Mouse (Mus musculus): Measurements from ENCODE around the gene Mpzl3. TPM values are rescaled to one million over a fixed set of nuclear protein-coding genes. Genes with fewer than 3 reads are reported as not detected.
"Not testable (repeated sequence)": the region's sequence is repeated elsewhere in the genome, so short reads cannot be mapped to it uniquely, and the experiment has no call there.

The Mpzl3 gene
- 10 to 100 TPM; 10.2 to 11.9 TPM for polyA plus RNA-seq (2017; shearing (Covaris generic))

DNA sequence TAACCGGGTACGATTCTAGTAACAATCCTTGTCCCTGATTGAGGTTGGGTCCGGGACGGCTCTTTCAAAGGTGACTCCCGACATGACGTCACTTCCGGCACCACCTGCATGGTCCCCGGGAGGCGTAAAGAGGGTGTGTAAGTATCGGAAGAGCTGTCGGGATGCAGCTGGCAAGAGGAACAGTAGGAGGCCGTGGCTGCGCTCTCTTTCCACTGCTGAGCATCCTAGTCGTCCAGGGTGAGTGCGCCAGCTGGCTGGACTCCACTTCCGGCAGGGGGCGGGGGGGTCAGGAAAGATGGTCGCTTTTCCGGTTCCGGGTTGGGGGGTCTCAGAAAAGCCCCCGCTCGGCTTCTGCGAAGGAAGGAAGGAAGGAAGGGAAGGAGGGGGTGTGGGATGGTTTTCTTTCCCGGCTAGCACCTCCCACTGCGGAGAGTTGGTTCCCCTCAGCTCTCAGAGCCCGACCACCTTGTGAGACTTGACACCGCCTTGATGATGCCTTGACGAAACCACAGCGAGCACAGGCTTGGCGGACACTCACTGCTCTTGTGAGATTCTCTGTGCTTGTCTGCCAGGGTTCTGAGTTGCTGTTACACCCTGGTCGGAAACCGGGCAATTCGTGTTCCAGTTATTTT, at the start of gene Mpzl3:
Gene Mpzl3 (plus strand): TSS at position 105 of the 632 bp plus-strand sequence.
- peak; percentile 65 for ATAC-seq

DNA sequence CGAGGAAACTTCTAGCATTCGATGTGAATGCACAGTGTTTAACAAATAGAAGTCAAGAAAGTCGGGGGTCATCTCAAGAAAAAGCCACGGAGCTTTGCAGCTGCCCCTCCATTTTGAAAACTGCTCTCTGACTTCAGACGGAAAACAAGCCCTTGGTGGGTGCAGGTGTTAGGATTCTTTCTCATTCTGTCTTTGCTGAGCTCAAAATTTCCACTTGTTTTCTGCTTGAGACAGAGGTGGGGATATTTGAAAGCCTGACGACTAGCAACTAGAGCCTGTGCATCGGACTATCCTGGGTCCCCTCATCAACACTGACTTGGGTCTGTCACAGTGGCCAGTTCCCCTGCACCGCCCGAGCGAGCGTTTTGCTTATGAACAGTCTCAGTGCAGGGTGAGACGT, 47.6 kb upstream of the Mpzl3 start:
- ATAC-seq, result no peak

DNA sequence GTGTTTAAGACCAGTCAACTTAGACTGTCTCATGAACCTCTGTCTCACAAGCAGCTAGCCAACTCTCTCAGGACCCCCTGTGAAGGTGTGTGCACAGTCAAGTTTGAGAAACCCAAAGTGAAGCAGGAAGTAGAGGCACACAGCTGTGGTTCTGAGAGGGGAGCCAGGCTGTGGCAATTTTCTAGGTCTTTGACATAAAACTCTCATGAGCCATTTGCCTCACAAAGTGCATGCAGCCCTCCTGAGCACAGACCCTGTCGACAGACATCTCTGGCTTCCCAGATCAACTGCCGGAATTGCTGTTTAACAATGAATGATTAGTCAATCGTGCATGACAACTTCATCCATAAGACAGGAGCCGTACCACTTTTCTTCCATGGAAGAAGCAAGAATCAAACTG, 46.6 kb upstream of the Mpzl3 start:
- no peak for ATAC-seq

DNA sequence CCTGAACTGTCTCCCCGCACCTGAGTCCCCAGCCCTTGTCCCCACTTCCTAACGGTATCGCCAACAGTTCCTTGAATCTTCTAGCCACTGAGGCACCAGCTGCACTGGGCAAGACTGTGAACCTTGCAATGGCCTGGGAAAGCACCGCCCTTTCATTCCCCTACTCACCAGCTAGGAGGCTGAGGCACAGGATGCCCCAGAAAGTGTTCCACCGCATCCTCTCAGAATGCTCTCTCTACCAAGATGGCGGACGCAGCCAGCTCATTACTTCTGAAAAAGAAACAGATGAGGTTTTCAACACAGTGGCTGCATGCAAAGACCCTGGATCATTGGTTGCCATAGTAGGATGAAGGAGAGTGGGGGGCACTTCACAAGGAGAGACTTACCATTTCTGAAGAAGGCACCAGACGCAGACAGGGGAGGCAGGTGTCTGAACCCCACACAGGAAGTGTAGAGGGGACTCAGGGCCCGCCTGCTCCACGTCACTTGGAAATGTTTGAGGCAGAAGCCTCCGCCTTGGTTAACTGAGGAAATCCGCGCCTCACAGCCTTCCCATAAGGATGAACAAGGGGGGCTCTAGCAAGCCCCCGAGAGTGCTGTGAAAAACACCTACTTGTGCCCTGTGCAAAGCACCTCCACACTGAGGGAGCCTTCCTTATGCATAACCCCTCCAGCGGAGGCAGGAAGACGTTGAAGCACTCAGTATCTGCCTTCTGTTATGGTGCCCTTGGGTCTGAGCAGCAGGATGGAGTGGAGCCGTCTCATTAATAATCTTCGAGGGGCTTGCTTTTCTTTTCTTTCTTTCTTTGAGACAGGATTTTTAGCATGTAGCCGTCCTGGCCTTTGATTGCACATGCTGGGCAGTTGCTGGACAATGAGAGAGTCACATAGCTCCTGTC, 45.6 kb upstream of the Mpzl3 start, which contains the start of gene Cd3e:
Gene Cd3e (minus strand): TSS at position 448 of the 899 bp plus-strand sequence.
- peak; percentile 89 for ATAC-seq

DNA sequence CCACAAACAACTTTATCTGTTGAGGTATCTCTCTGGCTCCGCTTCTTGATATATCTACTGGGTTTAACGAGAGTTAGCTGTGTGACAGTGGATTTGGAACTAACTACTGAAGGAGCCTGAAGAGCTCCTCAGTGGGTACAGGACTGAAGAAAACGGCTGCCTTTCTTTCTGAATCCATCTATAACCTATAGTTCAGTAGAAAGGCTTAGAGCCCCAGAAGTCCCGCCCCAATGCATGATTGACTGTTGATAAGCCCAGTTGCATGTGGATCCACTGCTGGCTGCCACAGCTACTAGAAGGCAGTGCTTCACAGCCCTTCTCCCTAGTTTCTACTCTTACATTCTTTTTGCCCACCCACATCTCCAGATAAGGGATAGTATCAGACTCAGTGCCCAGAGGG, 44.5 kb upstream of the Mpzl3 start:
- ATAC-seq, result peak; percentile 42

DNA sequence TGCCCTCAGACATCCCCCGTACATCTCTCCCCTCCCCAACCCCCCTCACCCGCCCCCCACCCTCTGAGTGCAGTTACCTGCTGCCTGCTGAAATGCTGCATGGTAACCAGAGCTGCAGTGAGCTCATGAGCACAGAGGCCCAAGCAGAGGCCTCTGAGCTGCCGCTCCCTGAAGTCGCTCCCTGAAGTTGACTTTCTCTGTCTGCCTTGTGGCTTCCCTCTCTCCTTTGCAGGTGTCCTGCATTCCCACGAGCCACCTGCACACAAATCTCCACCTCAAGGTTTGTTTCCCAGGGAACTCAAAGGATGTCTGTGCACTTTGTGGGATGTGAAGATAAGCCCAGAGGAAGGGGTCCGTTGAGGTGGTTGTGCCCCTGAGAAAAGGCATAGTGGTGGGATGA, 43.7 kb upstream of the Mpzl3 start:
- ATAC-seq, result no peak

DNA sequence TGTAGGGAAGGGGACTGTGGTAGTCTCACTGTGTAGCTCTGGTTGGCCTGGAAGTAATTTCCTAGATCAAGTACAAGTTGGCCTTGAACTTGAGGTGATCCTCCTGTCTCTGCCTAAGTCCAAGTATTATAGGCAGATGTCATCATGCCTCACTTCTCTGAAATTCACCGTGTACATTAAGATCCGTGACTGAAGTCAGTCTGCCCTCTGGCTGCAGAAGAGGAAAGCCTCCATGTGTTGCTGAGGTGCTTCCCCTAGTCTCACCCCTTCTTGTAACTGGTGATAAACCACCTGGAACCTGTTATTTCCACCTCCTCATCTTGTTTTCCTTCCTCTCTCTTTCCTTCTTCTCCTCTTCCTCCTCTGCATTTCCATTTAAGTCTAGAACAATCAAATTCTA, 40.1 kb upstream of the Mpzl3 start:
- peak; percentile 29 for ATAC-seq

DNA sequence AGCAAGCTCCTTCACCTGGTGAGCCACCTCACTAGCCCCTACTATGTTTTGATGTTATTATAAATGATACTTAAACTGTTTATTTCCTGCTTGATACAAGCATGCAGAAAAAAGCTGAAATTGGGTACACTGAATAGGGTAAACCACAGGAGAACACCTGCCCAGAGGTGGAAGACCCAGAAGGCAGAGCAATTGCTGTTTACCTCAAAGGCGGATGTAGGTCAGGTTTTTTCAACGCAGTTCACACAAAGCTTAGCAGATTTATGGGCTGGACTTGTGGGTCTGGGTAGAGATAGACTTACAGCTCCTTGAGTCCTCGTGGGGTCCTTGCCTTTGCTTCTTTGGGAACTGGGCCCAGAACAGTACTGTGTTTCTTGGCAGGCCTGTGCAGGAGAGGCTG, 39.1 kb upstream of the Mpzl3 start:
- ATAC-seq, result no peak

DNA sequence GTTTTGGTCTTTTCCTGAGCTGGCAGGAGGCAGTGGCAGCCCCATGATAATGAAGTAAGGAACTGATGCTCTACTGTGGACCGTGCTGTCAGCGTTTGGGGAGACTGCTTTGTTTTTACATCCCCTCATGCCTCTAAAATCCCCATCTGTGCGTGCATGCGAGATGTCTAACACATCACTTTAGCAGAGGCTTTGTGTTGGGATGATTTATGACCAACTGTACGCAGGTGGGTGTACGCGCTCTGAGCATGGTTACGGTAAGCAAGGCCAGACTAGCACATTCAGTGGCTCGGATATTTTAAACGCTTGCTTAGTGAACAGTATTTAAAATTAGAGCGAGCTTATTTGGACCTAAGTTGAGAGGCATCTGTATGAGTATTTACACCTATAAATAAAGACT, 37.0 kb upstream of the Mpzl3 start:
- ATAC-seq, result no peak

DNA sequence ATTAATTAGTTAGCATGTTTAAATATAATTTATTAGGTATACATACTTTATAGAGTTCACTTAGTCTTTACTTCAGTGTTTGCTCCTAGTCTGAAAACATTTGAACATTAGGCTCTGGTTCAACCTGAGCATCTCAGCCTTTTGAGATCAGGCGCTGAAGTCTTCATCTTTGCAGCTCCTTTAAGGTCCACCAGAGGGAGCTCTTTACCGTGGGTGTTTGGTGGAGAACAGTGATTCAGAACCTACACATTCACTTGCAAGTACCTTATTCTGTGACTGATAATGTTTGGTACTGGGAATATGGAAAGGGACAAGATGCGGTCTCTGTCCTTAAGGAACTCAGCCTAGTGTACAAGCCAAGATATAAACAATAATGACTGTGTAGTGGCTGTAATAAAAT, 32.2 kb upstream of the Mpzl3 start:
- ATAC-seq, result no peak

DNA sequence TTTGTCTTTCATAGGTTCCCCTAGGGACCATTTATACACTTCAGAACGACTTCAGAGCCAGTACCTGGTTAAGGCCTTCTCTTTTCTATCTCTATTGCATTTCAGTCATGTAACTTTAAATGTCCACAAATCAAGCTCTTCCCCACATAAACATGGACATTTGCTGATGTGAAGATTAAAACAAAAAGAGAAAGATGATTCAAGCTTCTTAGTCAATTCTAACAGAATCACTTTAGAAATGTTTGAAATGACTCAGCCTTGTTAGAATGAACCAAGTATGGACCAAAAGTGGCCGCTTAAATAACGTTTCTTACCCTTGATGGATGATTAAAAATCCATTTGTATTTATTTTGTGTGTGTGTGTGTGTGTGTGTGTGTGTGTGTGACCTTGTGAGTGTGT, 31.3 kb upstream of the Mpzl3 start:
- ATAC-seq, result no peak

DNA sequence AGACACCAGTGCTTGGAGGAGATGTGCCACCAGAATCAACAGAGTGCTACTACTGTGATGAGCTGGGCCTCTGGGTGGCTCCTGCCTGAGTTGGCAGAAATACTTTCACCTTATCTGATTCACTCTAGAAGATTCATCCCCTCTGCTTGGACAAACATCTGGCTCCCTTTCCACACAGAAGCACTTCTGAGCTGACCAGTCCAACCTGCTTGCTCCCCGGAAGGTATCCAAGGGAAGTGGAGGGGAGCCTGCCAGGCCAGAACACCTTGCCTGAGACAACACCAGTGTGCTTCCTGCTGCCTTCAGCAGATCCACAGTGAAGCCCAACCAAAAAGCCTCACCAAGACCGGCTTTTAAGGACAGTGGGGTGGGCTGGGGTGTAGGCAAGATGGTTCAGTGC, 30.8 kb upstream of the Mpzl3 start:
- no peak for ATAC-seq

DNA sequence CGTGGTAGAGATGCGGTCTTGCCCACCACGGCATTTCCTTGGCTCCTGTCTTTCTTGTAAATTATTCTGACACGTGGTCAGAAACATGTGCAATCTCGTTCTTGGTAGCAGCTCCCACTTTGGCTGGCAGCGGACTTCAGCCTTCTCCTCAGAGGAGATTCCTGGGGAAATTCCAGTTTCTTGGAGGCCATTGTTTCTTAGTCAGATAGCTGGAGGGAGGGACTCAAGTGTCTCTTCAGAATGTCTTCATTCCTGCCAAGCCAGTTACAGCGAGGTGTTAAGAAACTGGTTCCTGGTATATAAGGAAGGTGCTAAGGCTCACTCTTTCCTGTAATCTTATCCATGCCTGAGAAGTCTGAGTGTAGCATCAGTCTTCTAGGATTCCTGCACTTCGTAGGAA, 27.6 kb upstream of the Mpzl3 start:
- no peak for ATAC-seq

DNA sequence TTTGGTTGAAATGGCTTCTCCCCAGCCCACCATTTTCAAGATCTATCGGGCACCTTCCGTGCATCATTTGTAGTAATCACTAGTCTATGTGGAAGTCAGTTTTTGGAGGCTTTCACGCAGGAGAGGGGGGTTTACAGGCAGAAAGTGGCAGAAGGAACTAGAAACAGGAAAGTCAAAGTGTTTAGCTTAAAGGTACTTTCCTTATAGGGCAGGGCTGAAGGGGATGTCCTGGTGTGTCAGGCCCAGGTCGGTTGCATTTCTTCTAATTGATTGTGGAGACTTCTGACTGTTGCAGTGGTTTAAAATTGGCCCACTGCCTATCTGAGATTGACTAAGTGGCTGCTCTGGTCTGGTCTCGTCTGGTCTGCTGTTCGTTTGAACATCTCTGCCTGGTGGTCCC, 24.6 kb upstream of the Mpzl3 start:
- no peak for ATAC-seq

DNA sequence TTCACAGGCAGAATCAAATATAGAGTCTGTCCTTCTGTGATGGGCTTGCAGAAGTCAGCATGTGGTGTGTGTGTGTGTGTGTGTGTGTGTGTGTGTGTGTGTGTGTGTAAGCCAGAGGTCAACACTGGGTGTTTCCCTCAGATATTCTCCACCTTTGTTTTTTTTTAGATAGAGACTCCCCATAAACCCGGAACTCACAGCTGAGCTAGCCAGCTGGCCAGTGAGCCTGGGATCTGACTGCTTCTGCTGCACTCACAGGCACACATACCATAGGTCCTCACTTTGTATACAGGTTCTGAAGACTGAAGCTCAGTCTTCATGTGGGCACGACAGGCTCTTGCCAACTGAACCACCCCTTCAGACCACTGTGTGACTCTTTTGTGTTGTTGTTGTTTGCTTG, 22.7 kb upstream of the Mpzl3 start:
- no peak for ATAC-seq

DNA sequence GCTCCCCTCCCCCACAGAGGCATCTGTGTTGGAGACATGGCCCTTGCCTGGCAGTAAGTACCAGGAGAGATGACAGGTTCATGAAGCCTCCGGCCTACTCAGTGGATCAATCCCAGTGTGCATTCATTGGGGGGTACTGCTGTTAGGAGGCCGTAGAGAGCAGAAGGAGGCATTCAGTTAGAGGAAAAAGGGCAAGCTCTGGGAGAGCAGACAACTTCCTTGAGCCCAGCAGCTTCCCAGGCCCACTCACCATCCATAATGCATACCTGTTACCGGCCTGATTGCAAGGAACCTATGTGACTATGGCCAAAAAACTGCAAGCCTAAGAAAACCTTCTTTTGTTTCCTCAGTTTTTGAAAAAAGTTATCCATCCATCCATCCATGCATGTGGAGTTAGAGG, 20.5 kb upstream of the Mpzl3 start:
- ATAC-seq, result no peak

DNA sequence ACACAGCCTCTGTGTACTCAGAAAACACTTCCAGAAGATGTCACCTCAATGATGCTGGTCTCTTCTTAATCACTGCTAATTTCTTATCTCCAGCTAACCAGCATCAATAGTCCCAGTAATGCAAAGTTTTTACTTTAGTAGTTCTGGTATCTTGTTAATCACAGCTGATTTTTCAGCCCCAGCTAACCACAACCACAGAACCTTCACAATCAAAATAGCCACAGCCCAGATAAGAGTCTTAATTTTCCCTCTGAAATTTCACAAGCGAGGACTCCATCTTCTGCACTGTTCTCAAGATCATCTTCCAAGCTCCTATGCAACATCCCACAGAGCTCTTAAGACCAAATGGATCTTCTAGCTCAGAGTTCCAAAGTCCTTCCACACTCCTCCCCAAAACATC, 17.2 kb upstream of the Mpzl3 start:
- not testable (repeated sequence) for ATAC-seq

DNA sequence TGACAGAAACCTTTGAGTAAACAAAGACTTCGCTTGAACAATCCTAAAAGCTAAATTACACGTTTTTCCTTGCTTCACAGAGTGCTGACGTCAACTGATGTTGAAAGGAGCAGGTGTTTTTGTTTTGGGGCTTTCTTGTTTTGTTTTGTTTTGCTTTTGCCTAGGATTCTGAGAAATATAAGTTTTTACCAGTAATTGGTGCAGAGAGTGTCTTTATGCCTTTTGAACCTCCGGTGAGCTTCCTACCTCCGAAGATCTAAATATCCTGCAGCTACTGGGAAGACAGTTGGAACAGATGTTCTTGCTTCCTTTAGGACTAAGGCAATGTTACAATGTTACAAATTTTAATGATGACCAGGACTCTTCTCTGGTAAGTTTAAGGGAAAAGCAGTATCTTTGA, 15.5 kb upstream of the Mpzl3 start, which contains the start of gene Mpzl2:
Gene Mpzl2 (plus strand): TSS at position 301 of the 400 bp plus-strand sequence.
- ATAC-seq, result no peak

DNA sequence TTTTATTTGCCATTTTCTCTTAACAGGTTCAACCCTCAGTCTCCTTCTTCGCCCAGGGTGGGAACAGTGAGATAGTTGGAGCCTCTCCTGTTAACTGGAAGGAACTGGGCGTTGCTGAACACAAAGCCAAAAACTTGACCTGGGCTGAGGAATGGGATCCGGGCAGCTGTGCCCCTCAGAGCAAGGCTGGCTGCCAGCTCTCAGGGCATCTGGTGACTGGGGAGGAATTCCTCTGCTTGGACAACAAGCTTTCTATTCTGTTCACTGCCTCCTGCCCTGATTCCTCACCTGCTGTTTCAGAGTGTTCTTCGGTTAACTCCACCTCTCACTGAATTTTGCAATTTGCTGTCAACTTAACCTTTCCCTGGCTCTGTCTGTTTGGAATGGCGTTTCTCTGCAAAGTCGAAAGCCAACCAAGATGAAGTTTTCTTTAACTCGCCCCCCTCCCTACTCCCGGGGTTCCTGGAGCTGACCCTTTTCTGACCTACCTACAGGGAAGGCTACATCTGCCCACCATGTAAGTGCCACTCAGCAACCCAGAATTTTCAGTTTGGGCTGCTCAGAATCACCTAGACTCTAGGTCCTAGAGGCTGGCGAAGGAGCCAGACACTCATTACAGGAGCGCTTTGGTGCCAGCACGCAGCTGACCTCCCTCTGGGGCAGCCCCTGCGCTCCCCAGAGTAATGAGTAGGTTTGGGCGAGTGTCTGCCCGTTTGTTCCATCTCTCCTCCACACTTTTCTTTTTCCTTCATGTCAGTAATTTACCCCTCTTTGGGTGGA, 14.7 kb upstream of the Mpzl3 start:
- ATAC-seq, result no peak

DNA sequence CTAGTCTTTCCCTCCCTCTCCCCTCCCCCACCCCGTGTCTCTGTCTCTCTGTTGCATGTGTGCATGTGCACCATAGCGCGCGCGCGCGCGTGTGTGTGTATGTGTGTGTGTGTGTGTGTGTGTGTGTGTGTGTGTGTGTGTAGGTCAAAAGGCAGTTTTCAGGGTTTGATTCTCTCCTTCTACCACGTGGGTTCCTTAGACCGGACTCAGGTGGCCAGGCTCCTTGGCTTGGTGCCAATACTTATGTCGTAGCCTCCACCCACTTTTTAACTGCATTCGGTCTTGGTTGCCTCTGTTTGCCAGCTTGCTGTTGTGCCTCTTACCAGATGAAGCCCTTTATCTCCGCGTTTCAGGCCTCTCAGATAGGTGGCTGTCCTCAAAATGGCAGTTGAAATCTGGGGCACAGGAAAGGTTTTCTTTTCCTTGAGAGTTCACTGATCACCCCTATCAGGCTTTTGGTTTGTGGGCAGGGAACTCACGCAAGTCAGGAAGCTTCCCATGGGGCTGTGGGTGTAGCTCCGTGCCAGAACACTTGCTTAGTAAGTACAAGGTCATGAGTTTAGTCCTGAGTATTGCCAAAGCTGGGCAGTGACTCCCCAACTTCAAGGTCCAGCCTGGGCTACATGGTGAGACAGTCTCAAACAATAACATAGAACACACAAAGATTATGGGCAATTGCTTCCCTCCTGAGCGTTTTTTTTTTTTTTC, 13.7 kb upstream of the Mpzl3 start:
- ATAC-seq, result no peak

DNA sequence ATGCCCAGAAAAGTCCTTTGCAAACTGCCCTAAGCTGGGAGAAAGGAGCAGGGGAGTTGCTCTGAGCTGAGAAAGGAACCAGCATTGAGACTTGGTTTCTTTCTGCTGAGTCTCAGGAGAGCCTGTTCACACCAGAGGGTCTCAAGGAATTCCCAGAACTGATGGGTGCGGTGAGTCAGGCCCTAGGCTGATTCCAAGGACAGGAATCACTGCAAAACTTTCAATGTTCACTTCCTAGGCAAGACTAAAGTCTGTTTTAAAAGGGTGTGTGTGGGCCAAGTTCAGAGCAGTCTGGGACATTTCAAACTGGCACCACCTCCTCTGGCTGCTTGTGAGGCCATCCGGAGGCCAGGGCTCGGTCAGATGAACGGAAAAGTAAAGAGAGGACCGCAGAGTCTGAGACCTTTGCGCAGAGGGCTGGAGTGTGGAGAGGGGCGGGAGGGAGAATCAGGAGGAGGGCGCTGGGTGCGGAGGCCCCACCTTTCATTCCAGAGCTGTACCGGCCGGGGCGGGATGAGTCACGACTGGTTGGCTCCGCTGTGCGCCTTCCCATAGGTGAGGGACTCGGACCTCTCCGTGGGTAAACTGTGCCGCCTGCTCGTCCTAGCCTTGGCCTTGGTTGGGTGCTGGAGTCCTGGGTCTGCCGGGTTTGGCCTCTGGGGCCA, 12.8 kb upstream of the Mpzl3 start:
- no peak for ATAC-seq

DNA sequence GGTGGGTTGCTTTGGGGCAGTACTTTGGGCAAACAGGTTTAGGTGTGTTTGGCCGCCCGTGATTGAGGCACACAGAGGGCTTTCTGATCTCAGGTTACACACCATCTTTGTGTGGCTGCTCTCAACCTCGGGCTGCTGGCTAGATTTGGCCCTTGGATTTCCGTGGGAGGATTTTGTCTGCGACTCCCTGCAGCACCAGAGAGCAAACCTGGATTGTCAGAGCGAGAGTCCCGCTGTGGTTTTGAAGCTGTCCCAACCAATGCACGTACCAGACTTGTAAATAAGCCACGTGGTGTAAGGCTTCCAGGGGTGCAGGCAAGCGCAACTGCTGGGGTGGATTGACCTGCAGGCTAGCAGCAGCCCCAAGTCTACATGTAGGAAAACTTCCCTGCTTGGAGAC, 12.0 kb upstream of the Mpzl3 start:
- ATAC-seq, result no peak

All from activated CD4-positive, CD25-positive, alpha-beta regulatory T cell, adult 4 months (primary cell).